Mouse (Mus musculus): ENCODE measurements around the gene Tollip. TPM values are rescaled to one million over a fixed set of nuclear protein-coding genes. Genes with fewer than 3 reads are reported as not detected.

Gene Tollip
- polyA plus RNA-seq, 1 experiment from 2014 or later = 32.3 TPM

DNA sequence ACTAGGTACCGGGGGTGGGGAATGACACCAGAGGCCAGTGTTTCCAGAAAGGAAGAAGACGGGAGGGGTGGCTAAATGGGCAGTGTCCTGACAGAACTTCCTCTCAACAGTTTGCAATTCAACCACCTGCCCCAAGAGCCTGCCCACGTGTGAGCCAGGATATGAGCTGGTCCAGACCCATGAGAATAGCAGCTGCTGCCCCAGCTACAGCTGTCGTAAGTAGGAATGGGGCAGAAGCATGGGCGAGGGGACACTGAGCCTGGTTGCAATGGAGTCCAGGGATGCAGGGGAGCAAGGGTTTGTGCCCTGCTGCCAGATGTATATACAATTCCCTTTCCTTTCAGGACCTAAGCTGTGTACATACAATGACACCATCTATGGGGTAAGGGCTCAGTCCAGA is 48.7 kb downstream of the Tollip start:
- ATAC-seq (replicated peaks; ENCODE audit: insufficient number of reproducible peaks, insufficient read depth, low FRiP score, low read depth) = no peak
- Histone ChIP-seq H3K4me1 (replicated peaks) (no peaks in the 10 kb centered on the region), H3K36me3 (peaks cover 4% of the 10 kb centered on the region; the same call in 1 of the 2 replicates), H3K4me3 (no peak overlapping the region), H3K27ac (no peak overlapping the region), H3K9ac (no peak overlapping the region), H3K4me2 (no peak overlapping the region), H3K9me3 (replicated peaks) (no peaks in the 10 kb centered on the region), H3K27me3 (no peaks in the 10 kb centered on the region)
- 65% methylated on average over 5 of the region's 5 CpGs for WGBS

DNA sequence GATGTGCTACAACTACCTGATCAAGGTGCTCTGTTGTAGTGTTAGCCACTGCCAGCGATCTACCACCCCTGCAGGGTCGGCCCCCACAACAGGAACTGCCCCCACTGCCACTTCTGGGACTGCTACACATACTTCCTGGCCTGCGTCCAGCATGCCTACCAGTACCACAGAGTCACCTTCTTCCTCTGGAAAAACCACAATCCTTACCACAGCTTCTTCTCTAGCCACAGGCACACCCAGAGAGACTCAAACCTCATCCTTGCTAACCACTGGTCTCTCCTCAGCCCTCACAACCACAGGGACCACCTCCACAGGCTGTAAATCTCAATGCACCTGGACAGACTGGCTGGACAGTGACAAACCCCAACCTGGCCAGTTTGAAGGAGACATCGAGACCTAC is 57.3 kb downstream of the Tollip start:
- Histone ChIP-seq H3K36me3 (no peaks in the 10 kb centered on the region), H3K4me1 (replicated peaks) (no peaks in the 10 kb centered on the region), H3K27me3 (no peaks in the 10 kb centered on the region), H3K27ac (no peak overlapping the region), H3K4me3 (no peak overlapping the region), H3K9me3 (replicated peaks) (no peaks in the 10 kb centered on the region), H3K9ac (no peak overlapping the region), H3K4me2 (no peak overlapping the region)
- no peak for ATAC-seq (replicated peaks; ENCODE audit: insufficient number of reproducible peaks, insufficient read depth, low FRiP score, low read depth)
- 76% methylated on average over 4 of the region's 4 CpGs for WGBS

DNA sequence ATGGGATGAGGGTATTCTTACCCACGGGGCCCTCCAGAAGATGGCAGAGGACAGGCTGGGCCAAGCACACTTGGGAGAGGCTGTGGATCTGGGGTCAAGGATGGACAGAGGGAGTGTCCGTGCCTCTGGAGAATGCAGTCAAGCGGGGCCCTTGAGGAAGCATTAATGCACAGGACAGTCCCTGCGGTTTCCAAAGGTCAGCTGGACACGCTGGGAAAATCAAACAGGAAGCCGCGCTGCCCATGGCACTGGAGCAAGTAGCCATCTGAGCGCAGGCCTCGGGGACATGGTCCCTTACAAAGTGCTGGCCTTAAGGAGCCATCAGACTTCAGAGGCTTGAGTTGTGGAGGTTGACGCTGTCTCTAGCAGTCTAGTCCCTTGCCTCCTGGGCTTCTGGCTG is 78.0 kb downstream of the Tollip start:
- no peak for ATAC-seq (replicated peaks; ENCODE audit: insufficient number of reproducible peaks, insufficient read depth, low FRiP score, low read depth)
- H3K27me3 ChIP-seq = peaks cover 14% of the 10 kb centered on the region
- no peaks in the 10 kb centered on the region for H3K9me3 ChIP-seq (replicated peaks)
- H3K9ac ChIP-seq = no peak overlapping the region
- H3K27ac ChIP-seq = no peak overlapping the region
- H3K4me2 ChIP-seq = no peak overlapping the region
- no peaks in the 10 kb centered on the region for H3K36me3 ChIP-seq
- H3K4me1 ChIP-seq (replicated peaks) = peaks cover 34% of the 10 kb centered on the region
- WGBS = 82% methylated on average over 10 of the region's 10 CpGs
- H3K4me3 ChIP-seq = no peak overlapping the region

DNA sequence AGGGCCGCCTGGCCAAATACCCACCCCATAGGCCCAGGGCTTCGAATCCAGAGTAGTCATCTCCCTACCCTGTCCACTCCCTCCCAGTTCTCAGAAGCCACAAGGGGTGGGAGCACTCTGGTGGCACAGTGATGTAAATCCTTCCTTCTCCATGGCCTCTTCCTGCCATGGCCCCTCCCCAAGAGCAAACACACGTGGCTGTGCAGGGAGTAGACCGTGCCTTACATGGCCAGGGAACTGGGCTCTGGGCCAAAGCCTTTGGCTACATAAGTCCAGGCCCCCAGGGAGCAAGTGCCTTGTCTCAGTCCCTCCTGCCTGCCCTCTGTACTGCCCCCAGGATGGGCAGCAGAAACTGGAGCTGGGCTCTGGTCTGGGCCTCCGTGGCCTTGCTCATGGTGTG is 79.5 kb downstream of the Tollip start, which contains the start of gene Muc5b:
Gene Muc5b, plus strand, starts transcription at position 292 of the 400 bp plus-strand sequence.
- Histone ChIP-seq H3K4me3 (no peak within 1 kb of the TSS), H3K36me3 (no peaks in the 10 kb centered on the region), H3K4me2 (no peak within 1 kb of the TSS), H3K9ac (no peak within 1 kb of the TSS), H3K4me1 (replicated peaks) (peaks cover 34% of the 10 kb centered on the region), H3K27me3 (0 out of 2 replicates have a peak, but pooled peaks cover 3% of the 10 kb centered on the region), H3K27ac (no peak within 1 kb of the TSS), H3K9me3 (replicated peaks) (no peaks in the 10 kb centered on the region)
- WGBS = 51% methylated on average over 5 of the region's 5 CpGs
- ATAC-seq (replicated peaks; ENCODE audit: insufficient number of reproducible peaks, insufficient read depth, low FRiP score, low read depth) = peak; percentile 53

DNA sequence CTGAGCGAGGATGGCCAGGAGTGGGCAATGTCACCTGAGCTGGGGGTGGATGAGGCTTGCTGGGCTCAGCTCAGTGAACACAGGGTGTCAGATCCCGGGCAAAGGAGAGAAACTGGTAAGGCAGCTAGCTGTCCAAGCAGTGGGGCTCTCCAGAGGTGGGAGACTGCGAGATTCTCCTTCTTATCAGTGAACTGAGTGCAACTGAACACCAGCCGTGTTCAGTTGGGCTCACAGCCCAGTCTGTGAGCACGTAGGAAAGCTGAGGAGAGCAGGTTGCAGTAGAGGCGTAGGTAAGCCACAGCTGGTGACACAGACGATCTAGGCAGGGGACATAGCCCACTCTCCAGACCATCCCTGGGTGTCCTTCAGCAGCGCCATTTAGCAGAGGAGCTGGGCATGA is 81.9 kb downstream of the Tollip start:
- H3K9ac ChIP-seq = no peak overlapping the region
- H3K9me3 ChIP-seq (replicated peaks) = no peaks in the 10 kb centered on the region
- H3K27ac ChIP-seq = peak overlapping the region; percentile 61
- H3K4me1 ChIP-seq (replicated peaks) = peaks cover 34% of the 10 kb centered on the region
- ATAC-seq (replicated peaks; ENCODE audit: insufficient number of reproducible peaks, insufficient read depth, low FRiP score, low read depth) = peak; percentile 47
- H3K27me3 ChIP-seq = no peaks in the 10 kb centered on the region
- H3K36me3 ChIP-seq = no peaks in the 10 kb centered on the region
- no peak overlapping the region for H3K4me3 ChIP-seq
- 41% methylated on average over 8 of the region's 8 CpGs for WGBS
- H3K4me2 ChIP-seq = no peak overlapping the region

DNA sequence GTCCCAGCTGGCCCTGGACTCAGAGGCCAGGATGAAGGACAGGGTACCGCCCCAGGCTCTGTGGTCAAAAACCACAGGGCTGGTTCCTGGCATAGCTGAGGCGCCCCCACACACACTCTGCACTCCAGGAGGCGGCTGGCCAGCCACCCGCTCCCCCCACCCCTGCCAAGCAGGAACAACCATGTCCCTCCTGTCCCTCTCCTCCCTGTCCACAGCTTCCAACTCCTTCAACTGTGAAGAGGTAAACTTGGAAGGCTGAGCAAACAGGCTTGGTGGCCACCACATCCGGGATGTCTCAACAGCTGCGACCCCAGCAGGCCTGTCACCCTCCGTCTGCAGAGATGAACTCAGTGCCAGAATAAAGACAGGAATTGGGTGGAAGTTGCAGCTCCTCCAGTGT is 82.4 kb downstream of the Tollip start:
- no peak overlapping the region for H3K4me3 ChIP-seq
- no peaks in the 10 kb centered on the region for H3K27me3 ChIP-seq
- H3K4me2 ChIP-seq = no peak overlapping the region
- H3K36me3 ChIP-seq = no peaks in the 10 kb centered on the region
- ATAC-seq (replicated peaks; ENCODE audit: insufficient number of reproducible peaks, insufficient read depth, low FRiP score, low read depth) = 0 out of 2 replicates have a peak, but pooled peaks have one; percentile 32
- no peak overlapping the region for H3K9ac ChIP-seq
- 67% methylated on average over 7 of the region's 7 CpGs for whole genome bisulfite sequencing
- H3K4me1 ChIP-seq (replicated peaks) = peaks cover 34% of the 10 kb centered on the region
- H3K9me3 ChIP-seq (replicated peaks) = no peaks in the 10 kb centered on the region
- peak overlapping the region; percentile 61 for H3K27ac ChIP-seq

Other genes starting within 250 kb of the Tollip start
- 0.09 and 0.23 TPM in 2 replicates for gene Muc2, start 228.2 kb downstream of the Tollip start, polyA plus RNA-seq (2015; fragmentation: Nextera tagmentation; extraction: Ambion mirVana)
- gene Muc5ac, start 129.5 kb downstream of the Tollip start, polyA plus RNA-seq (2015; fragmentation: Nextera tagmentation; extraction: Ambion mirVana) = 0.01 and 0.13 TPM in 2 replicates
- 0.03 and 0.15 TPM in 2 replicates for gene Muc5b, start 79.4 kb downstream of the Tollip start, polyA plus RNA-seq (2015; fragmentation: Nextera tagmentation; extraction: Ambion mirVana)
- gene Brsk2, start 31.2 kb upstream of the Tollip start, polyA plus RNA-seq (2015; fragmentation: Nextera tagmentation; extraction: Ambion mirVana) = 0.43 and 0.56 TPM in 2 replicates
- 43.4 and 52.7 TPM in 2 replicates for gene Mob2, start 142.6 kb upstream of the Tollip start, polyA plus RNA-seq (2015; fragmentation: Nextera tagmentation; extraction: Ambion mirVana)
- gene Dusp8, start 177.3 kb upstream of the Tollip start, polyA plus RNA-seq (2015; fragmentation: Nextera tagmentation; extraction: Ambion mirVana) = 11.5 and 12.2 TPM in 2 replicates
- not detected in 2 replicates for gene Gm45618, start 202.2 kb upstream of the Tollip start, polyA plus RNA-seq (2015; fragmentation: Nextera tagmentation; extraction: Ambion mirVana)
- not detected in 2 replicates for gene Gm39115, start 217.5 kb upstream of the Tollip start, polyA plus RNA-seq (2015; fragmentation: Nextera tagmentation; extraction: Ambion mirVana)
- gene Gm45337, start 226.1 kb upstream of the Tollip start, polyA plus RNA-seq (2015; fragmentation: Nextera tagmentation; extraction: Ambion mirVana) = not detected in 2 replicates
- not detected in 2 replicates for gene Gm29735, start 238.6 kb upstream of the Tollip start, polyA plus RNA-seq (2015; fragmentation: Nextera tagmentation; extraction: Ambion mirVana)
- not detected in 2 replicates for gene Gm4553, start 247.2 kb upstream of the Tollip start, polyA plus RNA-seq (2015; fragmentation: Nextera tagmentation; extraction: Ambion mirVana)